Mouse (Mus musculus) heart, adult 18-20 months (tissue): ENCODE results near the gene Itsn1. TPM values are rescaled to one million over a fixed set of nuclear protein-coding genes. Genes with fewer than 3 reads are reported as not detected.
A peak's percentile ranks its signal among the peaks of the same experiment; 100 is the strongest.

Experiments
- DNase-seq, 2 experiments: peaks; one replicate each; pipeline ENCODE4 v3.0.0; 2021 to 2022; ENCODE audit warnings: mixed read lengths in 1 of 2
- total RNA-seq, 2 experiments: library from RNA; stranded (reverse); gene quantifications; 2 replicates each; pipeline ENCODE4 v1.2.3; 2021

The Itsn1 gene
- total RNA-seq, 2 experiments from 2014 or later = 50.2 to 53.6 TPM

- no peak for DNase-seq
These were observed 1.4 kb downstream of the Itsn1 start for GRCm38 (mm10) chr16:91730446-91730845.

- DNase-seq = no peak
These were observed 3.7 kb downstream of the Itsn1 start for GRCm38 (mm10) chr16:91732816-91733215.

DNA sequence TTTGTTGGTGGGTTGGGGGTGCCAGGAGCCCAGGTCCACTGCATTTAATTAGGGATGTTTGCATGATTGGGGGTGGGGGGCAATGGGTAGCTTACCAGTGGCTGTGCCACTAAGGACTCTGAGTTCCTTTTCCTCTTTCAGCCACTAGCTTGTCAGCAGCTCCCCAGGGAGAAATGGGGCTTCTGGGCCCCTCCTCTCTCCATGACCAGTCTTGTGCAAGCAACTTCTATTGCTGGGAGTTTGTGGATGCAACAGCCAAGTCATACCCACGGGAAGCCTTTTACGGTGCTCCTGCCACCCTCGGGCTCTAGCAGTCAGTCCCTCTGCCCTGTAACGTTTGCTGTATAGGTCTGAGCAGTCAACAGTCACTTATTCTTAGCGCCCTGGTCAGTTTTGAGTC is 5.7 kb downstream of the Itsn1 start:
- DNase-seq = peak; percentile 56 to 75

DNA sequence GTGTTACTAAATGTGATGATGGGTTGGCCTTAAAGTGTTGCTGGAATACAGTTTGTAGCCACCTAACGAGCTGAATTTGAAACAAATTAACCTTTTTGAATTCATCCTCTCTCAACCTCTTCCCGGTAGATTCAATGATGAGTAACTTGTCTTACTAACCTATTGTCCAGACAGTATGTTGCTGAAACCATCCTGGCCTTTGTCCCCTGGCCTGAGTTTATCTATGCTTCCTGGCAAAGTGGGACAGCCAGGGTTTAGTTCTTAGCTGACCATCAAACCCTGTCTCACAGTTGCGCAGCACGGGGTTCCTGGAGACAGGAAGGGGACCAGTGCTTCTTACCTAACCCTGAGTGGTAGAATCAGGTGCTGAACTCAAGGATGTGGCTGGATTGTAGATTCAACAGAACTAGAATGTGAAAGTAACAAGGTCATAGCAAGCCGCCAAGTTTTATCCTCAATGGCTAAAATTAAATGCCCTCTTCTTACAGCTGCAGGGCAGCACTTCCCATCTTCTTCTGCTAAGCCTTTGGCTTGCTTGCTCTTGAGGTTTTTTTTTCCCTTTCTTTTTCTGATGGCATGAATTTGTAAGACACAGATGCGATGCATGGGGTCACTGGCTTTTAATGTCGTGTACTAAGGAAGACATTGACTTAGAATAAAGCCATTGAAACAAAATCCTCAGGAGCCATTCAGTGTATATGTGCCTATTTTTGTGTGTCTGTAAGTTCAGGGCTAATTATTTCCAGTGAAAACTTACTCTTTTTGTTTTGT is 7.2 kb downstream of the Itsn1 start:
- DNase-seq = no peak

DNA sequence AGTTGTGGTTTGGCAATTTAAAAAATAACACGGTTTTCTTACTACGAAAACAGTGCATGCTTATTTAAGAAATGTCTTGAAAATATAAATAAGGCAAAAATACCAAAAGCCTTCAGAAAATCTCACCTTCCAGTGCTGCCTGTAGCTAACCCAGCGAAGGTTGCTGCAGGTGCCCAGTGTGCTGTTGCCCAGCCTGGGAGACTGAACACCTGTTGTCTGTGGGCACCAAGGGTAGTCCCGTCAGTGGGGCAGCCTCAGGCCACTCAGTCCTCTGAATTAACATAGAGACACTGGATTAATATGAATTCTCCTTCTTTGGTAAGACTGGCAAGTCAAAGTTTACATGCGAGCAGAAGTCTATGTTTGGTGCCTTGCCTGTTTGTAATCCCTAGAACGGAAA is 9.4 kb downstream of the Itsn1 start:
- no peak for DNase-seq

- DNase-seq = peak; percentile 48 to 58
These were observed 11.3 kb downstream of the Itsn1 start for GRCm38 (mm10) chr16:91740184-91740917.

GRCm38 (mm10) chr16:91740918-91741255 is 11.8 kb downstream of the Itsn1 start:
- DNase-seq = no peak

GRCm38 (mm10) chr16:91743055-91743454 is 14.0 kb downstream of the Itsn1 start:
- no peak for DNase-seq

DNA sequence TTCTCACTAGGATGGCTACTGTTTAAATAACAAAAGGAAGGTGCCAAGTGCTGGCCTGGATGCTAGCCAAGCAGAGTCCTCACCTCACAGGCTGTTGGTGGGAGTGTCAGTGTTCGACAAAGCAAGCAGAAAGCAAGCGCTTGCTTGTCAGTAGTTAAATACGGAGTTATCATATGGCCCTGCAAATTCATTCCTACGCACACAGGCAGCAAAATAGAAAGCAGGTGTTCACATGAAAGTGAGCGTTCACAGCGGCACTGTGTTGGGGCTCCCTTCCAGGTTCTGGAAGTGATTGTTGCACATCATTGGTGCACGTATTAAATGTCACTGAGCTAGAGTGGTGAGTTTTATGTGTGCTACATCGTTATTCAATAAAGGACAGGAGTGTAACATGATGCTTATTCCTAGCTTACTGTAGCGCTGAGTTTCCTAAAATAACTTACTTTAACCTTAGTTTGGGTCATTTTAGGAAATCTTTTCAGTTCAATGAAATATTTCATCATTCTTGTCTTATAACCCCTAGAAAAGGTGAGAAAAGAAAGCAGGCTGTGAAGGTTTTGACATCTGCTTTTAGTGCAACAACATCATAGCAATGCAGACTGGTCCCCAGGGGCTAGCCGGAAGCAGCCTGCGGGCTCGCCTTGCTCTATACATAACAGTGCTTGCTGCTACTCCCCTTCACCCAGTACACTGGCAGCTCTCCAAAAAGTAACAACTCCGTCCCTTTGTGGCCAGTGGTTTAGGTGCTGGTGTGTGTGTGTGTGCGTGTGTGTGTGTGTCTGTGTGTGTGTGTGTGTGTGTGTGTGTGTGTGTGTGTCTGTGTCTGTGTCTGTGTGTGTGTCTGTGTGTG is 17.2 kb downstream of the Itsn1 start:
- peak in 1 of 2 experiments; percentile 63 for DNase-seq

DNA sequence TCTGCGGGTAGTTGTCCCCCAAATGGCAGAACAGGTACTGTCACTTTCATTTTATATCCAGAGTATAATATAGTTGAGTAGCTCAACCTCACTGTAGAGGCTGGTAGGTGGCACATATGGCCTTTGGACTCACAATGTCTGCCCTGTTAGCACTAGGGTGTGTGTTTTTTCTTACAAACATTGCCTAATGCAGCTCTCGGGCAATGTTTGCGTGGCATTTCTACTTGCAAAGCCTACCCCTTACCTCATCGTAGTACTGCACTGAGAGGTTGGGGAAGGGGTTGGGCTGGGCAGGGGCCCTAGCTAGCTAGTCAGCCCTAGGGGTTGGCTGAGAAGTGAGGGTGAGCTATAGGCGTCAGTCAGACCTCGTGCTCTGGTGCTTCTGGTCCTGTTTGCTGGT is 18.5 kb downstream of the Itsn1 start:
- no peak for DNase-seq

GRCm38 (mm10) chr16:91751644-91752385 is 22.7 kb downstream of the Itsn1 start:
- DNase-seq = no peak

GRCm38 (mm10) chr16:91753611-91754010 is 24.5 kb downstream of the Itsn1 start:
- DNase-seq = no peak

GRCm38 (mm10) chr16:91754957-91755356 is 25.9 kb downstream of the Itsn1 start:
- no peak for DNase-seq

DNA sequence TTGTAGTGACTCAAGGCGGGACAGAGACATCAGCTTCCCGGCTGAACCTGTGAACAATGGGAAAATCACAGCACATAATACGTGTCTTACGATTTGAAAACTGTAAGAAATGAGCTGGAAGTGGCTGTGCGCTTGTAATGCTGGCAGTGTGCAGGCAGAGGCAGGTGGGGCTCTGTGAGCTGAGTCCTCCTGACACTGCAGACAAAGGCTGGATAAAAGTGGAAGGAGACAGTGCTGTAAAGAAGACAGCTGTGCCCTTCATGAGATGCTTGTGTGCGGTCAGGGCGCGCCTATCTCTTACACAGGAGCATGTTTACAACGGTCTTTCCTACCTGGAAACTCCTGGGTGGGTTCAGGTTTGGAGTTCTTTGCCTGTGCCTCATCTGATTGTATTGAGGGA is 32.1 kb downstream of the Itsn1 start:
- DNase-seq = no peak

DNA sequence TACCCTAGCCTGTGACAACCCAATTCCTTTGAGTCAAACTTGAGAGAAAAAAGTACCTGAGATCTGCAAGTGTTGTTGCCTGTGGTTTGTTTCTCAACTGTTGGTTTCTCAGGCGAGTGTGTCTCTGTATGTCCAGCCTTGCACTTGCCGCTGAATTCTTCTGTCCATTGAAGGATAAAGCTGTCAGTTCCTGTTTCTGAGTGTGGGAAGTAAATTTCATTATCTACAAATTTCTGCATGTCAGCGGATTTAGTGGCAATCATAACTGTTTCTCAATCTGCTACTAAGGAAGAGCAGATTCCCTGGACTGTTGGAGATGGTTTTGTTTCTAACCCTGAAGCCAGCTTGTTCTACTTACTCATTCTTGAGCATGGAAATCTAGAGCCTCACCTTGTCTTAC is 32.7 kb downstream of the Itsn1 start:
- DNase-seq = no peak

- DNase-seq = no peak
These were observed 33.4 kb downstream of the Itsn1 start for GRCm38 (mm10) chr16:91762476-91762875.

DNA sequence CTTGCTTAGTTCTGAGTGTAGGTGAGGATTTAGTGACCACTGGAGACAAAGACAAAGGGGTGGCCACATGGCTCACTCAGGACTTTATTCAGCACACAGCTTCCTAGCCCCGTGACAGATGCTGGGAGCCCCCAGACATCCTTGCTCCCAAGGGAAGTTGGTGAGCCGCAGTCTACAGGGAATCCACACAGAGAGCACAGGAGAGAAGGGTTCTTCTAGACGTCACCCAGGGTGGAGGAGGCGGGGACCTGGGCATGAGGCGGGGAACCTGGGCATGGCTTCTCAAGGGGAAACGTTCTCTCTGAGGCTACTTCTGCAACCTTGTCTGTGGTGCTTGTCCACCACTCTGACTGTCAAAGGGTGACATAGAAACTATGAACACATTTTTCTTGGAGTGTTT is 34.9 kb downstream of the Itsn1 start:
- DNase-seq = no peak

DNA sequence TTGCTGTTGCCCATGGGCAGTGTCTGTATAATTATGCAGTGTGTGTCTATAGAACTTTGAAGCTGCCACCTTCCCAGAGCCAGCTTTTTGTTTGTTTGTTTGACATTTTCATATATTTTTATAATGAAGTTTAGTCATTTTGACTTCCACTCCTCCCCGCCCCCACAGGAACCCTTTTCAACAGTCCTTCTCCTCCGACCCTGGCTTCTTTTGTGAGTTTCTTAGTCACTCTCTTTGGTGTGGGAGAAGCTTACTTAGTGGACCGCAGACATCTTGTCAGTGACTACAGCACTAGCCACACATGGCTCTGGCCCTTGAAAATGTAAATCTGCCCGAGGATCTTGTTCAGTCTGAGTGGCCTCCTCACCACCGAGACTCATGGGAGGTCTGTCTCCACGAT is 35.3 kb downstream of the Itsn1 start:
- DNase-seq = no peak

- DNase-seq = no peak
These were observed 36.2 kb downstream of the Itsn1 start for GRCm38 (mm10) chr16:91765121-91765815.

- no peak for DNase-seq
These were observed 36.7 kb downstream of the Itsn1 start for GRCm38 (mm10) chr16:91765816-91766210.

DNA sequence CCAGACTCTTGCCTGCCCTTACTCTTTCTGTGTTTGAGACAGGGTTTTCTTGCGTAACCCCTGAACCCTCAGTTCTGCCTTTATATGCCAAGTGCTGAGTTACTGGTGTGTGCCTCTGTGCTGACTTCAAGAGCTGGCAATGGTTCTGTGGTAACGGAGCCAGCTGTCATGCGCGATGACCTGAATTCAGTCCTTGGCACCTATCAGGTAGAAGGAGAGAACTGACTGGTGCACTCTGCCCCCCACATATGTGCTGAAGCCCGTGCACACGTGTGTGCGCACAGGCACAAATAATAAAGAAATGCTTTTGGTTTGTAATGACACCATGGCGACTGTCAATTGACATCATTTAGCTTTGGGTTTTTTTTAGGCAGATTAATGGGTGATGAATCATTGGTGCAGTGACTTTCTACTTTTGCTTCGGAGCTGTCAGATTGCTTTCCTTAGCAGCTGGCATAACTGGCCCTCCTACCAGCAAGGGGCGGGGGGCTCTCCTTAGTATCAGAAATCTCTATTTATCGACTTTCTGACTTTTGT is 38.2 kb downstream of the Itsn1 start:
- DNase-seq = peak; percentile 80 to 82
